ENCODE assay signal across 9 mouse cellular contexts in genomic region chr2:26300808-26301174, GRCm38 (mm10). TPM values are rescaled to one million over a fixed set of nuclear protein-coding genes. Genes with fewer than 3 reads are reported as not detected.
DNase-seq lines count a peak whose midpoint lies in the region; ATAC-seq and TF ChIP-seq lines count a peak whose summit lies in the region.
"Had no signal": no experiment of that assay in that cellular context is flagged by ENCODE, and none has a peak within 500 bp of the region (broad histone marks: within the 10 kb centered on the region; RNA-seq: fewer than 3 reads in every experiment).

No protein-coding gene starts in this region.

- 2% methylated on average over 3 of the region's 3 CpGs for WGBS in forebrain, embryonic 11.5 days
- 3% methylated on average over 3 of the region's 3 CpGs for WGBS in heart, embryonic 15.5 days
- 1% methylated on average over 3 of the region's 3 CpGs for WGBS in large intestine, adult 2 months
- 1% methylated on average over 3 of the region's 3 CpGs for WGBS in lung, embryonic 14.5 days

- H3K4me2 ChIP-seq in forebrain, embryonic 11.5 days (ENCODE audit: low read depth, low read length, severe bottlenecking), result no peak overlapping the region
- H3K4me2 ChIP-seq in heart, embryonic 15.5 days, result peak overlapping the region; percentile 22; the same call in 1 of the 2 replicates
- 0 out of 2 replicates have a peak overlapping the region, but pooled peaks have one; percentile 15 for H3K4me2 ChIP-seq in lung, embryonic 14.5 days
- H3K4me2 ChIP-seq: limb, embryonic 15.5 days had no signal

- H3K4me3 ChIP-seq in ES-Bruce4 (ENCODE audit: low read depth, low read length), result no peak overlapping the region
- no peak overlapping the region for H3K4me3 ChIP-seq in forebrain, embryonic 11.5 days (ENCODE audit: low read depth, low read length)
- no peak overlapping the region for H3K4me3 ChIP-seq in heart, embryonic 15.5 days
- no peak overlapping the region for H3K4me3 ChIP-seq in lung, embryonic 14.5 days (ENCODE audit: low read depth, low read length)
- H3K4me3 ChIP-seq: limb, embryonic 15.5 days had no signal

- TF ChIP-seq EP300 in ES-Bruce4 (IDR thresholded peaks at IDR 0.05; ENCODE audit: insufficient read depth, low read depth, low read length), result no peak

- H3K9me3 ChIP-seq in ES-Bruce4 (replicated peaks; ENCODE audit: control insufficient read depth, insufficient read depth, low read length, poor library complexity, severe bottlenecking), result no peaks in the 10 kb centered on the region
- H3K9me3 ChIP-seq in forebrain, embryonic 11.5 days (ENCODE audit: control insufficient read depth, low read length), result no peaks in the 10 kb centered on the region
- H3K9me3 ChIP-seq in heart, embryonic 15.5 days (replicated peaks), result no peaks in the 10 kb centered on the region
- H3K9me3 ChIP-seq in lung, embryonic 14.5 days (ENCODE audit: low read depth, low read length), result no peaks in the 10 kb centered on the region
- H3K9me3 ChIP-seq: limb, embryonic 15.5 days had no signal

- no peaks in the 10 kb centered on the region for H3K27me3 ChIP-seq in ES-Bruce4 (ENCODE audit: control insufficient read depth, insufficient read depth, low read length, poor library complexity, severe bottlenecking)
- peaks cover 2% of the 10 kb centered on the region; the same call in 1 of the 2 replicates for H3K27me3 ChIP-seq in forebrain, embryonic 11.5 days (ENCODE audit: control insufficient read depth, insufficient read depth, low read length)
- H3K27me3 ChIP-seq in heart, embryonic 15.5 days, result no peaks in the 10 kb centered on the region
- no peaks in the 10 kb centered on the region for H3K27me3 ChIP-seq in lung, embryonic 14.5 days (ENCODE audit: insufficient read depth, low read length)

- TF ChIP-seq POLR2A in ES-Bruce4 (IDR thresholded peaks at IDR 0.05; ENCODE audit: insufficient read depth, low read length), result no peak

- H3K27ac ChIP-seq in ES-Bruce4 (ENCODE audit: insufficient read depth, low read length), result no peak overlapping the region
- no peak overlapping the region for H3K27ac ChIP-seq in forebrain, embryonic 11.5 days (ENCODE audit: low read depth, low read length)
- H3K27ac ChIP-seq in heart, embryonic 15.5 days, result peak overlapping the region; percentile 48
- peak overlapping the region; percentile 67; the same call in 1 of the 2 replicates for H3K27ac ChIP-seq in lung, embryonic 14.5 days (ENCODE audit: low read depth)
- H3K27ac ChIP-seq: limb, embryonic 15.5 days had no signal

- DNase-seq in c-Kit-negative CD71-positive TER-119-positive erythroid progenitor cells, embryonic 14.5 days (ENCODE audit: low read depth, low spot score), result peak; percentile 17
- DNase-seq in forebrain, embryonic 11.5 days (ENCODE audit: low spot score), result peak; percentile 91
- DNase-seq in large intestine, adult 2 months (ENCODE audit: low read depth, low spot score), result peak; percentile 57
- DNase-seq in lung, embryonic 14.5 days, result peak; percentile 96
- DNase-seq in retina, adult 2 months (ENCODE audit: low read depth, low spot score), result peak; percentile 61
- peak; percentile 86 for DNase-seq in thymus, postnatal 14 days

- 0 out of 2 replicates have a peak, but pooled peaks have one; percentile 19 for ATAC-seq in forebrain, embryonic 11.5 days (replicated peaks; ENCODE audit: low FRiP score)
- ATAC-seq in heart, embryonic 15.5 days (replicated peaks; ENCODE audit: insufficient number of reproducible peaks, insufficient read depth, low FRiP score, low read depth), result no peak
- ATAC-seq in lung, embryonic 14.5 days (ENCODE audit: insufficient read depth), result peak; percentile 23; the same call in 1 of the 2 replicates

- H3K9ac ChIP-seq in ES-Bruce4 (ENCODE audit: low read depth, poor library complexity, severe bottlenecking), result no peak overlapping the region
- 0 out of 2 replicates have a peak overlapping the region, but pooled peaks have one; percentile 12 for H3K9ac ChIP-seq in forebrain, embryonic 11.5 days (ENCODE audit: low read length)
- H3K9ac ChIP-seq in heart, embryonic 15.5 days, result no peak overlapping the region
- no peak overlapping the region for H3K9ac ChIP-seq in lung, embryonic 14.5 days
- H3K9ac ChIP-seq: limb, embryonic 15.5 days had no signal

- H3K4me1 ChIP-seq in ES-Bruce4 (ENCODE audit: control insufficient read depth, insufficient read depth, low read length), result peaks cover 10% of the 10 kb centered on the region
- peaks cover 21% of the 10 kb centered on the region for H3K4me1 ChIP-seq in forebrain, embryonic 11.5 days (replicated peaks; ENCODE audit: control insufficient read depth, insufficient read depth, low read length)
- H3K4me1 ChIP-seq in heart, embryonic 15.5 days (replicated peaks), result peaks cover 44% of the 10 kb centered on the region
- peaks cover 11% of the 10 kb centered on the region for H3K4me1 ChIP-seq in lung, embryonic 14.5 days (ENCODE audit: insufficient read depth)

- H3K36me3 ChIP-seq in ES-Bruce4 (ENCODE audit: control insufficient read depth, insufficient read depth, low read length, poor library complexity, severe bottlenecking), result no peaks in the 10 kb centered on the region
- no peaks in the 10 kb centered on the region for H3K36me3 ChIP-seq in forebrain, embryonic 11.5 days (ENCODE audit: control insufficient read depth, insufficient read depth, low read length)
- no peaks in the 10 kb centered on the region for H3K36me3 ChIP-seq in heart, embryonic 15.5 days
- H3K36me3 ChIP-seq in lung, embryonic 14.5 days (ENCODE audit: insufficient read depth), result no peaks in the 10 kb centered on the region
- H3K36me3 ChIP-seq: limb, embryonic 15.5 days had no signal

- TF ChIP-seq CTCF in ES-Bruce4 (IDR thresholded peaks at IDR 0.05; ENCODE audit: low read depth, low read length), result peak; percentile 84
- peak; percentile 94 for TF ChIP-seq CTCF in lung, embryonic 14.5 days (IDR thresholded peaks at IDR 0.05; ENCODE audit: low read depth)

RNA-seq across cellular contexts. Expression of gene Ccdc187, which starts 6.4 kb away (rescaled TPM):
- polyA plus RNA-seq in ES-Bruce4 (2011; ENCODE audit: insufficient read depth, insufficient read length, low read depth, missing spikeins), result 0.06 TPM in 1 of 2 replicates, not detected in the other
- 0.05 and 0.19 TPM in 2 replicates for polyA plus RNA-seq in forebrain, embryonic 11.5 days (2014; fragmentation: Nextera tagmentation; extraction: Ambion mirVana)
- 0.08 and 0.15 TPM in 2 replicates for polyA plus RNA-seq in heart, embryonic 15.5 days (2015; fragmentation: Nextera tagmentation; extraction: Ambion mirVana)
- 0.32 and 0.37 TPM in 2 replicates for polyA plus RNA-seq in large intestine, adult 2 months (2012; rRNA removed)
- 0.28 and 0.36 TPM in 2 replicates for polyA plus RNA-seq in lung, embryonic 14.5 days (2014; fragmentation: Nextera tagmentation; extraction: Ambion mirVana)

RNA-seq across cellular contexts. Expression of gene Gpsm1, which starts 14.5 kb away (rescaled TPM):
- 16.3 and 16.5 TPM in 2 replicates for polyA plus RNA-seq in ES-Bruce4 (2011; ENCODE audit: insufficient read depth, insufficient read length, low read depth, missing spikeins)
- polyA plus RNA-seq in forebrain, embryonic 11.5 days (2014; fragmentation: Nextera tagmentation; extraction: Ambion mirVana), result 61.1 and 63.3 TPM in 2 replicates
- 64.4 and 71.6 TPM in 2 replicates for polyA plus RNA-seq in heart, embryonic 15.5 days (2015; fragmentation: Nextera tagmentation; extraction: Ambion mirVana)
- polyA plus RNA-seq in large intestine, adult 2 months (2012; rRNA removed), result 7.2 and 7.3 TPM in 2 replicates
- polyA plus RNA-seq in lung, embryonic 14.5 days (2014; fragmentation: Nextera tagmentation; extraction: Ambion mirVana), result 37.9 and 40.5 TPM in 2 replicates

RNA-seq across cellular contexts. Expression of gene Dnlz, which starts 51.1 kb away (rescaled TPM):
- 9.8 and 10.4 TPM in 2 replicates for polyA plus RNA-seq in ES-Bruce4 (2011; ENCODE audit: insufficient read depth, insufficient read length, low read depth, missing spikeins)
- polyA plus RNA-seq in forebrain, embryonic 11.5 days (2014; fragmentation: Nextera tagmentation; extraction: Ambion mirVana), result 38.2 and 40.2 TPM in 2 replicates
- polyA plus RNA-seq in heart, embryonic 15.5 days (2015; fragmentation: Nextera tagmentation; extraction: Ambion mirVana), result 22.1 and 27.9 TPM in 2 replicates
- polyA plus RNA-seq in large intestine, adult 2 months (2012; rRNA removed), result 21.5 and 24.6 TPM in 2 replicates
- polyA plus RNA-seq in lung, embryonic 14.5 days (2014; fragmentation: Nextera tagmentation; extraction: Ambion mirVana), result 29.1 and 32.1 TPM in 2 replicates

RNA-seq across cellular contexts. Expression of gene Card9, which starts 59.9 kb away (rescaled TPM):
- not detected in 2 replicates for polyA plus RNA-seq in ES-Bruce4 (2011; ENCODE audit: insufficient read depth, insufficient read length, low read depth, missing spikeins)
- 0.96 and 1.8 TPM in 2 replicates for polyA plus RNA-seq in forebrain, embryonic 11.5 days (2014; fragmentation: Nextera tagmentation; extraction: Ambion mirVana)
- polyA plus RNA-seq in heart, embryonic 15.5 days (2015; fragmentation: Nextera tagmentation; extraction: Ambion mirVana), result 0.60 and 1.7 TPM in 2 replicates
- 13.3 and 41.9 TPM in 2 replicates for polyA plus RNA-seq in large intestine, adult 2 months (2012; rRNA removed)
- 2.4 and 2.8 TPM in 2 replicates for polyA plus RNA-seq in lung, embryonic 14.5 days (2014; fragmentation: Nextera tagmentation; extraction: Ambion mirVana)

Comparison
In these comparisons a context has a peak if more than half of its experiments do, and no peak if none do; other contexts are left out.
1. H3K27ac ChIP-seq: peak in heart, embryonic 15.5 days (single experiment) and lung, embryonic 14.5 days (single experiment); none in ES-Bruce4 (single experiment) and forebrain, embryonic 11.5 days (single experiment).
2. DNase-seq: peak in every context shown above with its lines; median percentile 96 in lung, embryonic 14.5 days; 91 in forebrain, embryonic 11.5 days; 86 in thymus, postnatal 14 days; 61 in retina, adult 2 months; 57 in large intestine, adult 2 months; 17 in c-Kit-negative CD71-positive TER-119-positive erythroid progenitor cells, embryonic 14.5 days.